Mouse (Mus musculus): ENCODE data around the gene Ern2.

The Ern2 gene

GRCm38 (mm10) chr7:122158915-122159902 is 26.8 kb downstream of the Ern2 start, which contains the start of gene Plk1:
Plk1 (plus strand) TSS chr7:122159439.
- DNase-seq (ENCODE audit: low spot score), result peak; percentile 59

GRCm38 (mm10) chr7:122158488-122158887 is 27.5 kb downstream of the Ern2 start:
- no peak for DNase-seq (ENCODE audit: low spot score)

GRCm38 (mm10) chr7:122152473-122152872 is 33.5 kb downstream of the Ern2 start:
- no peak for DNase-seq (ENCODE audit: low spot score)

- no peak for DNase-seq (ENCODE audit: low spot score)
Measured at GRCm38 (mm10) chr7:122140991-122141390, 45.0 kb downstream of the Ern2 start.

GRCm38 (mm10) chr7:122138190-122138589 is 47.8 kb downstream of the Ern2 start:
- no peak for DNase-seq (ENCODE audit: low spot score)

GRCm38 (mm10) chr7:122137071-122137470 is 48.9 kb downstream of the Ern2 start:
- no peak for DNase-seq (ENCODE audit: low spot score)

GRCm38 (mm10) chr7:122135070-122135469 is 50.9 kb downstream of the Ern2 start:
- DNase-seq (ENCODE audit: low spot score), result no peak

- no peak for DNase-seq (ENCODE audit: low spot score)
Measured at GRCm38 (mm10) chr7:122133338-122133625, 52.7 kb downstream of the Ern2 start.

- DNase-seq (ENCODE audit: low spot score), result peak; percentile 98
Measured at GRCm38 (mm10) chr7:122132497-122133337, 53.3 kb downstream of the Ern2 start, which contains the start of the genes Palb2 and Dctn5. Palb2 (minus strand) TSS chr7:122132985. Dctn5 (plus strand) TSS chr7:122133041.

GRCm38 (mm10) chr7:122131834-122132233 is 54.2 kb downstream of the Ern2 start:
- DNase-seq (ENCODE audit: low spot score), result no peak

- no peak for DNase-seq (ENCODE audit: low spot score)
Measured at GRCm38 (mm10) chr7:122126946-122127345, 59.1 kb downstream of the Ern2 start.

- no peak for DNase-seq (ENCODE audit: low spot score)
Measured at GRCm38 (mm10) chr7:122125636-122126035, 60.4 kb downstream of the Ern2 start.

- DNase-seq (ENCODE audit: low spot score), result no peak
Measured at GRCm38 (mm10) chr7:122123518-122123917, 62.5 kb downstream of the Ern2 start.

Data from ovary, postnatal 14 days (tissue).